10 mouse cellular contexts compared by ENCODE assay signal in genomic region chr16:17257359-17257821, GRCm38 (mm10). TPM values are rescaled to one million over a fixed set of nuclear protein-coding genes. Genes with fewer than 3 reads are reported as not detected.
A peak's percentile ranks its signal among the peaks of the same experiment; 100 is the strongest.
DNase-seq lines count a peak whose midpoint lies in the region; ATAC-seq and TF ChIP-seq lines count a peak whose summit lies in the region.
"Had no signal": no experiment of that assay in that cellular context is flagged by ENCODE, and none has a peak within 500 bp of the region (broad histone marks: within the 10 kb centered on the region; RNA-seq: fewer than 3 reads in every experiment).

No protein-coding gene starts in this region.

- H3K36me3 ChIP-seq in liver, embryonic 14.5 days (replicated peaks; ENCODE audit: control insufficient read depth, insufficient read depth, low read depth), result no peaks in the 10 kb centered on the region; the same call in 1 of the 2 replicates
- H3K36me3 ChIP-seq in liver, embryonic 11.5 days (ENCODE audit: control insufficient read depth, insufficient read depth, low read length), result peaks cover 27% of the 10 kb centered on the region

- H3K27me3 ChIP-seq in liver, embryonic 14.5 days (ENCODE audit: control insufficient read depth, insufficient read depth, low read length), result no peaks in the 10 kb centered on the region
- H3K27me3 ChIP-seq in liver, embryonic 11.5 days (replicated peaks; ENCODE audit: control insufficient read depth, insufficient read depth, low read length), result no peaks in the 10 kb centered on the region
- H3K27me3 ChIP-seq: stomach, embryonic 15.5 days had no signal

- ATAC-seq in frontal cortex, adult (ENCODE audit: low TSS enrichment), result peak; percentile 21; the same call in 1 of the 2 replicates
- ATAC-seq in liver, embryonic 14.5 days (ENCODE audit: insufficient read depth), result no peak
- ATAC-seq in liver, embryonic 11.5 days (replicated peaks; ENCODE audit: low FRiP score), result no peak
- 0 out of 2 replicates have a peak, but pooled peaks have one; percentile 24 for ATAC-seq in megakaryocyte, adult 5-6 weeks (ENCODE audit: poor library complexity, severe bottlenecking)
- ATAC-seq: intestine, embryonic 16.5 days had no signal

- no peak overlapping the region for H3K9ac ChIP-seq in liver, embryonic 14.5 days (replicated peaks)
- no peak overlapping the region for H3K9ac ChIP-seq in liver, embryonic 11.5 days (ENCODE audit: low read depth, low read length)
- H3K9ac ChIP-seq: stomach, embryonic 15.5 days had no signal

- no peak for DNase-seq in frontal cortex, postnatal 14 days (ENCODE audit: low spot score in 2 of 2)
- DNase-seq in liver, embryonic 14.5 days (ENCODE audit: low read depth in 3 of 3, low spot score in 3 of 3), result no peak
- DNase-seq in liver, embryonic 11.5 days (ENCODE audit: low spot score), result no peak
- DNase-seq in gastrocnemius, adult 18-20 months (ENCODE audit: low spot score), result peak; percentile 90
- no peak for DNase-seq in right cerebral cortex, adult 18-20 months
- no peak for DNase-seq in testis, postnatal 10 days (ENCODE audit: low spot score)

- WGBS in liver, embryonic 14.5 days (ENCODE audit: insufficient replicate concordance), result 70% methylated on average over 9 of the region's 9 CpGs
- WGBS in liver, embryonic 11.5 days, result 83% methylated on average over 9 of the region's 9 CpGs

- H3K4me2 ChIP-seq in liver, embryonic 14.5 days (ENCODE audit: low read depth), result no peak overlapping the region
- no peak overlapping the region for H3K4me2 ChIP-seq in liver, embryonic 11.5 days
- H3K4me2 ChIP-seq: stomach, embryonic 15.5 days had no signal

- TF ChIP-seq CTCF in liver, embryonic 14.5 days (IDR thresholded peaks at IDR 0.05; ENCODE audit: low read depth), result peak; percentile 33; the same call in 1 of the 2 replicates

- H3K27ac ChIP-seq in liver, embryonic 14.5 days, result no peak overlapping the region
- no peak overlapping the region for H3K27ac ChIP-seq in liver, embryonic 11.5 days (ENCODE audit: low read depth, low read length)
- H3K27ac ChIP-seq: stomach, embryonic 15.5 days had no signal

- H3K9me3 ChIP-seq in liver, embryonic 14.5 days (ENCODE audit: control insufficient read depth, low read length), result no peaks in the 10 kb centered on the region
- H3K9me3 ChIP-seq in liver, embryonic 11.5 days (ENCODE audit: control insufficient read depth, low read length), result no peaks in the 10 kb centered on the region
- H3K9me3 ChIP-seq: stomach, embryonic 15.5 days had no signal

- H3K4me1 ChIP-seq in liver, embryonic 14.5 days (replicated peaks; ENCODE audit: control insufficient read depth in 2 of 2, insufficient read depth in 2 of 2, low read length in 1 of 2), result peaks cover 16 to 21% of the 10 kb centered on the region in 2 experiments
- H3K4me1 ChIP-seq in liver, embryonic 11.5 days (replicated peaks; ENCODE audit: control insufficient read depth, insufficient read depth, low read length), result peaks cover 22% of the 10 kb centered on the region

- TF ChIP-seq EP300 in liver, embryonic 14.5 days (IDR thresholded peaks at IDR 0.05; ENCODE audit: low read depth), result no peak

- no peak overlapping the region for H3K4me3 ChIP-seq in liver, embryonic 14.5 days (ENCODE audit: insufficient read depth in 1 of 2, low read depth in 2 of 2, low read length in 2 of 2)
- H3K4me3 ChIP-seq in liver, embryonic 11.5 days (ENCODE audit: low read depth, low read length), result no peak overlapping the region
- H3K4me3 ChIP-seq: stomach, embryonic 15.5 days had no signal

RNA-seq across cellular contexts. Expression of gene Tmem191c, which starts 18.5 kb away (rescaled TPM):
- 2.9 and 4.3 TPM in 2 replicates for polyA plus RNA-seq in liver, embryonic 14.5 days (2012; rRNA removed)
- polyA plus RNA-seq in liver, embryonic 14.5 days (2014; fragmentation: Nextera tagmentation; extraction: Ambion mirVana), result 1.6 TPM in 2 replicates
- polyA plus RNA-seq in liver, embryonic 11.5 days (2014; fragmentation: Nextera tagmentation; extraction: Ambion mirVana), result 5.0 and 7.7 TPM in 2 replicates
- 1 to 10 TPM in 1 of 2 experiments, under 1 TPM in 1; 0.97 to 1.9 TPM for total RNA-seq in gastrocnemius, adult 18-20 months (2021)
- total RNA-seq in megakaryocyte, adult 5-6 weeks (2015), result 1.0 and 2.1 TPM in 2 replicates
- 2.9 and 4.1 TPM in 2 replicates for total RNA-seq in megakaryocyte, adult 5-6 weeks (2017)

RNA-seq across cellular contexts. Expression of gene Hic2, which starts 24.0 kb away (rescaled TPM):
- polyA plus RNA-seq in liver, embryonic 14.5 days (2012; rRNA removed), result 2.0 and 2.2 TPM in 2 replicates
- polyA plus RNA-seq in liver, embryonic 14.5 days (2014; fragmentation: Nextera tagmentation; extraction: Ambion mirVana), result 2.0 TPM in 2 replicates
- 7.0 and 8.3 TPM in 2 replicates for polyA plus RNA-seq in liver, embryonic 11.5 days (2014; fragmentation: Nextera tagmentation; extraction: Ambion mirVana)
- 1 to 10 TPM; 1.4 to 1.7 TPM for total RNA-seq in gastrocnemius, adult 18-20 months (2021)
- total RNA-seq in megakaryocyte, adult 5-6 weeks (2015), result 0.91 and 1.5 TPM in 2 replicates
- total RNA-seq in megakaryocyte, adult 5-6 weeks (2017), result 0.77 and 0.89 TPM in 2 replicates

RNA-seq across cellular contexts. Expression of gene Rimbp3, which starts 49.0 kb away (rescaled TPM):
- polyA plus RNA-seq in liver, embryonic 14.5 days (2012; rRNA removed), result 0.01 and 0.03 TPM in 2 replicates
- 0.05 and 0.06 TPM in 2 replicates for polyA plus RNA-seq in liver, embryonic 14.5 days (2014; fragmentation: Nextera tagmentation; extraction: Ambion mirVana)
- 0.18 and 0.45 TPM in 2 replicates for polyA plus RNA-seq in liver, embryonic 11.5 days (2014; fragmentation: Nextera tagmentation; extraction: Ambion mirVana)
- under 1 TPM; 0.05 to 0.07 TPM for total RNA-seq in gastrocnemius, adult 18-20 months (2021)
- total RNA-seq in megakaryocyte, adult 5-6 weeks (2015), result not detected in 2 replicates
- total RNA-seq in megakaryocyte, adult 5-6 weeks (2017), result 0.04 TPM in 1 of 2 replicates, not detected in the other

RNA-seq across cellular contexts. Expression of gene Ube2l3, which starts 54.9 kb away (rescaled TPM):
- 34.6 and 65.1 TPM in 2 replicates for polyA plus RNA-seq in liver, embryonic 14.5 days (2012; rRNA removed)
- 208 and 218 TPM in 2 replicates for polyA plus RNA-seq in liver, embryonic 14.5 days (2014; fragmentation: Nextera tagmentation; extraction: Ambion mirVana)
- polyA plus RNA-seq in liver, embryonic 11.5 days (2014; fragmentation: Nextera tagmentation; extraction: Ambion mirVana), result 369 and 377 TPM in 2 replicates
- total RNA-seq in gastrocnemius, adult 18-20 months (2021), result 100 to 1,000 TPM; 146 to 149 TPM
- total RNA-seq in megakaryocyte, adult 5-6 weeks (2015), result 373 and 400 TPM in 2 replicates
- total RNA-seq in megakaryocyte, adult 5-6 weeks (2017), result 128 and 144 TPM in 2 replicates

Comparison
In these comparisons a context has a peak if more than half of its experiments do, and no peak if none do; other contexts are left out.
1. ATAC-seq: peak in frontal cortex, adult (single experiment) and megakaryocyte, adult 5-6 weeks (single experiment); none in liver, embryonic 14.5 days (single experiment) and liver, embryonic 11.5 days (single experiment).